Mouse (Mus musculus): ENCODE measurements around the gene Klhl1. TPM values are rescaled to one million over a fixed set of nuclear protein-coding genes. Genes with fewer than 3 reads are reported as not detected.
A peak's percentile ranks its signal among the peaks of the same experiment; 100 is the strongest.

Gene Klhl1
- total RNA-seq, 2 experiments from 2014 or later: 2.4 to 2.9 TPM

- intact Hi-C loops (cut with DNase I): no loop called here
- peak; percentile 38 to 58 for DNase-seq (ENCODE audit: low spot score in 2 of 2)
These were observed 453.0 kb downstream of the Klhl1 start for GRCm38 (mm10) chr14:96065884-96066283.
